Mouse (Mus musculus) stomach, embryonic 15.5 days (tissue): Measurements from ENCODE around the gene Gm49339. TPM values are rescaled to one million over a fixed set of nuclear protein-coding genes. Genes with fewer than 3 reads are reported as not detected.
"Not testable (repeated sequence)": the region's sequence is repeated elsewhere in the genome, so short reads cannot be mapped to it uniquely, and the experiment has no call there.

Source experiments
- ATAC-seq: fragments of 200-750 bp; cut with Nextera tagmentation; 2 replicates; pipeline ENCODE4 v1.8.0; 2017; ENCODE audit warnings: low read depth, moderate number of reproducible peaks, moderate TSS enrichment; ENCODE audit not compliant: insufficient read depth, low FRiP score
- H3K27ac ChIP-seq: fragments of 300-500 bp; sonication (generic); 2 replicates; pipeline ENCODE4 v1.5.1; 2015; ENCODE audit warnings: mild to moderate bottlenecking, inconsistent platforms
- H3K27me3 ChIP-seq: fragments of 300-500 bp; sonication (generic); replicated peaks from 2 replicates; pipeline ENCODE4 v1.6.1; 2015; ENCODE audit warnings: inconsistent platforms
- H3K36me3 ChIP-seq: fragments of 300-500 bp; sonication (generic); 2 replicates; pipeline ENCODE4 v1.6.1; 2015; ENCODE audit warnings: inconsistent platforms
- H3K4me1 ChIP-seq: fragments of 300-500 bp; sonication (generic); 2 replicates; pipeline ENCODE4 v1.6.1; 2015; ENCODE audit warnings: inconsistent platforms
- H3K4me2 ChIP-seq: fragments of 300-500 bp; sonication (generic); 2 replicates; pipeline ENCODE4 v1.6.1; 2015; ENCODE audit warnings: mild to moderate bottlenecking, inconsistent platforms
- H3K4me3 ChIP-seq: fragments of 300-500 bp; sonication (generic); replicated peaks from 2 replicates; pipeline ENCODE4 v1.5.1; 2015; ENCODE audit warnings: inconsistent platforms
- H3K9ac ChIP-seq: fragments of 300-500 bp; sonication (generic); 2 replicates; pipeline ENCODE4 v1.6.1; 2015; ENCODE audit warnings: inconsistent platforms
- H3K9me3 ChIP-seq: fragments of 300-500 bp; sonication (generic); 2 replicates; pipeline ENCODE4 v1.6.1; 2016; ENCODE audit warnings: inconsistent platforms
- WGBS: fragments of 180-500 bp; shearing (Covaris S2); methylation state at CpG from one replicate; pipeline ENCODE4 v1.1.7; 2015; 5-methylcytosine and 5-hydroxymethylcytosine counted together
- polyA plus RNA-seq: library from polyadenylated mRNA; unstranded; fragments of >200 nt; fragmentation: Nextera tagmentation; extraction: Ambion mirVana; gene quantifications from 2 replicates; pipeline ENCODE4 v1.2.1, GENCODE M21; 2015

The Gm49339 gene
- 0.59 and 0.82 TPM in 2 replicates for polyA plus RNA-seq

DNA sequence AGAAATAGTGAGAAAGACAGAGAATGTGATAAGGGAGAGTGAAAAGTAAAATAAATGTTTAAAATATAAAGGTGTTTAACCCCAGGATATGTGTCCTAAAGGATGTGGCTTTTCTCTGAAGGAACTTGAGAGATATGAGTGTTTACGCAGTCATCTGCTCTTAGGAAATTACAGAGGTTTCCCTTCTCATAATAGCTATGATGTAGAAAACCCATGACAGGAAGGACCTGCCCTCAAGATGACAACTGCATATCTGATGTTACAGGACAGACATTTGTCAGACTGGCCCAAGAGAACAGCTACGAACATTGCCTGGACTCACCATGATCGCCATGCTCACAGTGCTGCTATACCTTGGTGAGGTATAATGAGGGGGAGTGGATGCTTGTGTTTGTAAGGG lies at the start of gene Gm49339, which contains the start of gene Lilr4b:
TSS of gene Gm49339 (plus strand) at position 216 of the 400 bp plus-strand sequence.
TSS of gene Lilr4b (plus strand) at position 236 of the 400 bp plus-strand sequence.
- not testable (repeated sequence) for H3K27ac ChIP-seq, ATAC-seq

DNA sequence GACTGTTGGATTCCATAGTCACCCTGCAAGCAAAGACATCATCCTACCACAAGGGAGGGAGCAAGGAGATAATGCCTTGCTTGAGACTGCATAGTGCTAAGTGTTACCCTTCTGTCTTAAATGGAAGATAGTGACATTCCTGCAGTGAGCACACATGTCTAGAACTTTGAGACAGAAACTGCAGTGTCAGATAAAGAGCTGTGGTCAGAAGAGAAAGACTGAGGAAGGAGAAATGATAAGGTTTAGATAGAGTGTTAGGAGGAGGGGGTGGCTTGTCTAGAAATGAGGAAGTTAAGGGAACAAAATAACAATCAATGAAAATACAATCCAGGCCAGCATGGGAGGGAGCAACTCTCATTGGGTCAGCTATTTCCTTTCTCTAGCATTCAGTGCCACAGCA lies 47.5 kb upstream of the Gm49339 start:
- Histone ChIP-seq H3K4me2 (no peak overlapping the region), H3K4me1 (no peaks in the 10 kb centered on the region), H3K36me3 (no peaks in the 10 kb centered on the region), H3K9ac (no peak overlapping the region), H3K27ac (no peak overlapping the region), H3K27me3 (no peaks in the 10 kb centered on the region), H3K9me3 (no peaks in the 10 kb centered on the region), H3K4me3 (no peak overlapping the region)
- no peak for ATAC-seq

More for the DNA sequence above, at the start of gene Gm49339, which contains the start of gene Lilr4b:
- H3K4me3 ChIP-seq, H3K9ac ChIP-seq, H3K36me3 ChIP-seq, H3K4me2 ChIP-seq, H3K4me1 ChIP-seq, H3K27me3 ChIP-seq, H3K9me3 ChIP-seq: not testable (repeated sequence)
- whole genome bisulfite sequencing: 83% methylated on average over 1 of the region's 3 CpGs

DNA sequence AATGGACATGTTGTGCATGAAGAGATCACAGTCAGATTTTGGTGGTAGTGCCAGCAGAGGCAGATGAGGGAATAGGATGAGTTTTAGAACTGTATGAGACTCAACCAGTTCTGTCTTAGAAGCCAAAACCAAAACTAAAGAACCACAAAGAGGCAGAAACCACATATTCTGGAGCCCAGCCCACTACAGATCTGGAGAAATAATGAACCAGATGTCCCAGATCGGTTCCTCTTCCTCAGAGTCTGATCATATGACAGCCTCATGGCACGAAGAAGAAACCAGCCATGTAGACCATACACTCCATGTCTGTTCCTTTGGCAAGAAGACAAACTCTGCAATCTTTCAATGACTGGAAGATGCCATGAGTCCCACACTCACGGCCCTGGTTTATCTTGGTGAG lies 44.7 kb upstream of the Gm49339 start:
- no peak overlapping the region for H3K4me3 ChIP-seq

DNA sequence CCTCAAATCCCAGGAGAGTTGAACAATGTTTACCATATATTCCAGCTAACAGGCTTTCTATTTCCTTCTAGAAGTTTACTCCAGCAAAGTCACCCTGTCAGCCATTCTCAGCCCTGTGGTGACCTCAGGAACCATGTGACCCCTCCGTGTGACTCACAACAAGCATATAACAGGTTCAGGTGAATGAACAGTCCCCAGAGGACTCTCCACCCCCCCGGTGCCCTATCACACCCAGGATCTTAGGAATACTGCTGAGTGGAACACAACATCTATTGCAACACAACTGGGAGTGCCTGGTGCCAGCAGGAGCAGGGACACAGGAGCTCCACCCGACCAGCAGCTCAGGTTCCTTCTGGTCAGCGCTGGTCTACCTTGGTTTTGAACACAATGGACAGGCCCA lies 28.8 kb upstream of the Gm49339 start:
- 72% methylated on average over 4 of the region's 4 CpGs for WGBS
- no peaks in the 10 kb centered on the region for H3K4me1 ChIP-seq
- no peak overlapping the region for H3K4me2 ChIP-seq
- no peak overlapping the region for H3K27ac ChIP-seq
- no peak overlapping the region for H3K4me3 ChIP-seq
- H3K27me3 ChIP-seq: no peaks in the 10 kb centered on the region
- H3K9ac ChIP-seq: no peak overlapping the region
- no peaks in the 10 kb centered on the region for H3K9me3 ChIP-seq
- no peaks in the 10 kb centered on the region for H3K36me3 ChIP-seq
- no peak for ATAC-seq

More for the DNA sequence above, 44.7 kb upstream of the Gm49339 start:
- Histone ChIP-seq H3K36me3 (no peaks in the 10 kb centered on the region), H3K9me3 (no peaks in the 10 kb centered on the region), H3K27me3 (no peaks in the 10 kb centered on the region), H3K4me2 (no peak overlapping the region), H3K4me1 (no peaks in the 10 kb centered on the region), H3K9ac (no peak overlapping the region), H3K27ac (no peak overlapping the region)
- WGBS: 70% methylated on average over 3 of the region's 3 CpGs
- no peak for ATAC-seq

DNA sequence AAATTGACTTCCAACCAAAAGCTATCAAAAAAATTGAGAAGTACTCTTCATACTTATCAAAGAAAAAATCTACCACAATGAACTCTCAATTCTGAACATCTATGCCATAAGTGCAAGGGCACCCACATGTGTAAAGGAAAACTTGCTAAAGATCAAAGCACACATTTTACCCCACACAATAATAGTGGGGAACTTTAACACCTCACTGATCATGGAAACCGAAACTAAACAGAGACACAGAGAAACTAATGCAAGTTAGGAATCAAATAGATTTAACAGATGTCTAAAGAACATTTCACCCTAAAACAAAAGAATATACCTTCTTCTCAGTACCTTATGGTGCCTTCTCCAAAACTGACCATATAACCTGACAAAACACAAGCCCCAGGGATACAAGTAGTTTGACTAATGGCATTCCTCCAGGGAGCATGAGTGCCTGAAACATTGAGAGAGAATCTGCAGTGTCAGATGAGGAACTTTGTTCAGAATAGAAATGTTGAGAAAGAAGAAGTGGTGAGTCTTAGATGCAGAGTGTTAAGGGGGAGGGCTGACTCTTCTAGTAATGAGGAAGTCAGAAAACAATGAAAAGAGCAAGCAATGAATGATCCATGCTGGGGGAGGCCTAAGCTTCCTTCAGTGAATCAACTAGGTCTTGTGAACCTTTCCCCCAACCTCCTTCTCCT lies 26.7 kb upstream of the Gm49339 start:
- Histone ChIP-seq H3K27me3 (no peaks in the 10 kb centered on the region), H3K4me1 (no peaks in the 10 kb centered on the region), H3K4me3 (no peak overlapping the region), H3K9me3 (no peaks in the 10 kb centered on the region), H3K9ac (no peak overlapping the region), H3K27ac (no peak overlapping the region), H3K4me2 (no peak overlapping the region), H3K36me3 (no peaks in the 10 kb centered on the region)
- ATAC-seq: no peak
- 85% methylated on average over 1 of the region's 1 CpGs for WGBS

DNA sequence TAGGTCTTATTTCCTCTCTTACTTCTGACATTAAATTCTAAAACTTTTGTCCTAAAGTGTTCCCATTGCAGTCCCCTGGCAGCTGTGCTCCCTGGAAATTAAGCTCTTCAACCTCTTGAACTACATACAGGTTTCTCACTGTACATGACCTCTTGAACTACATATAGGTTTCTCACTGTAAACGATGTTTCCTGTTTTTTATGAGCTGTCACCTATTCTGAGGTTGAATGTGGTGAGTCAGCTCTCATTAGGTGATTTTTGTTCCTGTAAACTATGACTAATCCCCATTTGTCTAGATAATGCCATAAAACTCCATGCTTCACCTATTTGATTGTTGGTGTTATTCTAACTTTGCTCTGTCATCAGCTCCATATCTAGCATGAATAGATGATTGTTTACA lies 26.0 kb upstream of the Gm49339 start:
- Histone ChIP-seq H3K9me3 (no peaks in the 10 kb centered on the region), H3K27ac (no peak overlapping the region), H3K9ac (no peak overlapping the region), H3K36me3 (no peaks in the 10 kb centered on the region), H3K27me3 (no peaks in the 10 kb centered on the region), H3K4me3 (no peak overlapping the region), H3K4me2 (no peak overlapping the region), H3K4me1 (no peaks in the 10 kb centered on the region)
- WGBS: 28% methylated on average over 1 of the region's 1 CpGs
- no peak for ATAC-seq

DNA sequence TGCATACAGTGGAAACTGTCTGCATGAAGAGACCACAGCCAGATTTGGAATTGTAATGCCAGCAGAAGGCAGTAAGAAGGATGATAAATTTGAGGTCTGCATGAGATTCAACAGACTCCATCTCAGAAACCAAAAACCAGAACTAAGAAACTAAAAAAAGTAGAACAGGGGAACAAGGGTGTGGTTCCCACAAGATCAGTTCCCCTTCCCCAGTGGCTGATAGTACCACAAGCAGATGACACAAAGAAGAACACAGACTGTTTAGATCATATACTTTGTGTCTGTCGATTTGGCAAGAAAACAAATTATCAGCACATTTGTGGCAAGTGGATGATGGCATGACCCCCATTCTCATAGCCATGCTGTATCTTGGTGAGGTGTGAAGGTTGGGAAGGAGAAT lies 24.6 kb upstream of the Gm49339 start:
- H3K4me2 ChIP-seq: no peak overlapping the region
- 76% methylated on average over 1 of the region's 1 CpGs for WGBS
- no peaks in the 10 kb centered on the region for H3K36me3 ChIP-seq
- no peaks in the 10 kb centered on the region for H3K27me3 ChIP-seq
- no peaks in the 10 kb centered on the region for H3K9me3 ChIP-seq
- H3K4me1 ChIP-seq: no peaks in the 10 kb centered on the region
- no peak overlapping the region for H3K9ac ChIP-seq
- ATAC-seq: no peak
- no peak overlapping the region for H3K27ac ChIP-seq
- no peak overlapping the region for H3K4me3 ChIP-seq

DNA sequence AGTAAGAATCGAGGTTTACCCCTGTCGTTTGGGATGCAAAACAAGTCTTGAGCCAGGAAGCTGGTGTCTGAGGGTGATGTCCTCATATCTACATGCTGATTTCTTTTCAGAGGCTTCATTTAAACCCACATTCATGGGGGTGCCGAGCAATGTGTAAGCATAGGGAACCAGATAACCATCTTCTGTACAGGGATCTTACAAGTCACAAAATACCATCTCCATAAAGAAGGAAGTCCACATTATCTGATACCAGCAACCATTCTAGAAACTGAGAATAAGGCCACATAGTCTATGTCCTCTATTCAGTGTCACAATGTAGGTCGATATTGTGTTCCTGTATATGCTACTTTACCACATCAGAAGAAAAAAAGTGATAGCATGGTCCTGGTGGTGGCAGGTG lies 24.0 kb upstream of the Gm49339 start:
- Histone ChIP-seq H3K27me3 (no peaks in the 10 kb centered on the region), H3K4me2 (no peak overlapping the region), H3K4me3 (no peak overlapping the region), H3K27ac (no peak overlapping the region), H3K36me3 (no peaks in the 10 kb centered on the region), H3K9ac (no peak overlapping the region), H3K9me3 (no peaks in the 10 kb centered on the region), H3K4me1 (no peaks in the 10 kb centered on the region)
- no peak for ATAC-seq
- WGBS: 71% methylated on average over 4 of the region's 4 CpGs

DNA sequence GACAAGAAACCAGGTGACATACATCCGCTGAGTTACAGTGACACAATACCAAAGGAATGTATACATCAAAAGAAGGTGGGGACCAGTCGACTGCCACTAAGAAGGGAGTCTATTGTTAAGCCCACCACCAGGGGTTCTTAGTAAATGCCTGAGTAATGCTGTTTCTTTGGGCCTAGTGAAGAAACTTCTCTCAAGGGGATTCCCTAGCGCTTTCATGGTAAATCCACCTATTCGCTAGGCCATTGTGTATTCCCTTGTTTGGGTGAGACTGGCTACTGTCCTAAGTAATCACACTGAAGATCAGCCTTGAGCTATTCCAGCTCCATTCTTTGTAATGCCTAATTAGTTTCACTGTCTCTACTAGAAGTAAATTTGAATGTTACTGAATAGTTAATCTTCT lies 16.6 kb upstream of the Gm49339 start:
- not testable (repeated sequence) for H3K4me1 ChIP-seq, H3K4me3 ChIP-seq
- 56% methylated on average over 4 of the region's 4 CpGs for WGBS

DNA sequence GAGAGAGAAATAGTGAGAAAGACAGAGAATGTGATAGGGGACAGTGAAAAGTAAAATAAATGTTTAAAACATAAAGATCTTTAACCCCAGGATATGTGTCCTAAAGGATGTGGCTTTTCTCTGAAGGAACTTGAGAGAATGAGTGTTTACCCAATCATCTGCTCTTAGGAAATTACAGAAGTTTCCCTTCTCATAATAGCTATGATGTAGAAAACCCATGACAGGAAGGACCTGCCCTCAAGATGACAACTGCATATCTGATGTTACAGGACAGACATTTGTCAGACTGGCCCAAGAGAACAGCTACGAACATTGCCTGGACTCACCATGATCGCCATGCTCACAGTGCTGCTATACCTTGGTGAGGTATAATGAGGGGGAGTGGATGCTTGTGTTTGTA lies 10.3 kb downstream of the Gm49339 start, which contains the start of gene Lilrb4a:
TSS of gene Lilrb4a (plus strand) at position 266 of the 400 bp plus-strand sequence.
- H3K4me3 ChIP-seq, H3K4me1 ChIP-seq, H3K9ac ChIP-seq, H3K9me3 ChIP-seq, H3K27ac ChIP-seq, H3K4me2 ChIP-seq, H3K27me3 ChIP-seq, H3K36me3 ChIP-seq, ATAC-seq: not testable (repeated sequence)
- WGBS: no CpG with 5 or more reads among the region's 2 CpGs

More for the DNA sequence above, 16.6 kb upstream of the Gm49339 start:
- H3K27me3 ChIP-seq, H3K27ac ChIP-seq, ATAC-seq, H3K4me2 ChIP-seq, H3K9ac ChIP-seq, H3K9me3 ChIP-seq, H3K36me3 ChIP-seq: not testable (repeated sequence)

DNA sequence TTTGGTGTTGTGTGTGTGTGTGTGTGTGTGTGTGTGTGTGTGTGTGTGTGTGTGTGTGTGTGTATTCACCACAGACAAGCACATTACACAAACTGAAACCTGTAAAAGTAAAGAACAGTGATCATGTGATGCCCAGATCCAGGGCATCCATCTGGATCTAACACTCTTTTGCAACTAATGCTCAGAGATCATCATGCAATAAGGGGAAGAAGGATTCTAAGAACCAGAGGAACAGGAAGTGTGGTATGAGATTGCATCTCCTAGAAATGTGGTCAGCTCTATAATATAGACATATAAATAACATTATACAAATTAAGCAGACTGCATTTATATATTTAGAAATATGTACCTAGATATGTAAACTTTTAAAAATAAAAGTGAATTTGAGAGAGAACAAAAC lies 39.6 kb downstream of the Gm49339 start:
- no peak for ATAC-seq

DNA sequence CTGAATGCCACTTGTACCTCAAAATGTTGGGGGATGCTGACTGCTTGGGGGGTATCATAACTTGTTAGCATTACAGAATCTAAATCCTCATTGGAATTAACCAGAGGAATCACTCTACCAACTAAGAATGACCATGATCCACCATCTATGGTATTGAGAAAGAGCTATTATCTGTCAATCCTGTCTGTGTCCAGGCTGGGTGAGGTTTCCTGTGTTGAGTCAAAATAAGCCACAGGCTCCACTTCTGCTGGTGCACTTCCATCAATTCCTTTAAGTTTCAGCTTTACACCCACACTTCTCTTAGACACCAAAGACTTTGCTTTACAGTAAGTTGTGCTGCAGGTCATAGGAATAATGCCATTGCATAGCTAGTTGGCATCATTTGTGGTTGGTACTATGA lies 41.0 kb downstream of the Gm49339 start:
- H3K4me3 ChIP-seq: no peak overlapping the region
- no peak for ATAC-seq
- H3K27ac ChIP-seq: no peak overlapping the region
- no peaks in the 10 kb centered on the region for H3K9me3 ChIP-seq
- H3K27me3 ChIP-seq: no peaks in the 10 kb centered on the region
- no peak overlapping the region for H3K4me2 ChIP-seq
- no peak overlapping the region for H3K9ac ChIP-seq
- no peaks in the 10 kb centered on the region for H3K4me1 ChIP-seq
- H3K36me3 ChIP-seq: no peaks in the 10 kb centered on the region

More for the DNA sequence above, 39.6 kb downstream of the Gm49339 start:
- Histone ChIP-seq H3K4me2 (no peak overlapping the region), H3K4me3 (no peak overlapping the region), H3K27ac (no peak overlapping the region), H3K9ac (no peak overlapping the region), H3K4me1 (no peaks in the 10 kb centered on the region), H3K27me3 (no peaks in the 10 kb centered on the region), H3K9me3 (no peaks in the 10 kb centered on the region), H3K36me3 (no peaks in the 10 kb centered on the region)

DNA sequence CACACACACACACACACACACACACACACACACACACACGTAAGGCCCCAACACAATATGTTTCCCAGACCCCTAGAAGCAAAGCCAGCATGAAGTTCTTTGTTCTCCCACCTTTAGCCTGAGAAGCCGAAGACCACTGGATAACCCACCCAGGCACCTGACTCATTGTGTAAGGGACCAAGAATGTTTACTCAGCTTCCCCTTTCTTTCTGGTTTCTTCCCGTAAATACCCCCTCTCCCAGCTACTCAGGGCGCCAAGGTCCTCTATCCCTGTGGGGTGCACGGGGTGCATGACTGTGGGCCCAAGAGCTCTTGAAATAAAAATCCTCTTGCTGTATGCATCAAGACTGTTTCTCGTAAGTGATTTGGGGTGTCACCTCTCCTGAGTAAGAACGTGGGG lies 45.7 kb downstream of the Gm49339 start:
- H3K4me3 ChIP-seq: no peak overlapping the region
- H3K9ac ChIP-seq: no peak overlapping the region
- H3K27me3 ChIP-seq: no peaks in the 10 kb centered on the region
- no peak overlapping the region for H3K4me2 ChIP-seq
- no peaks in the 10 kb centered on the region for H3K9me3 ChIP-seq
- H3K36me3 ChIP-seq: no peaks in the 10 kb centered on the region
- no peaks in the 10 kb centered on the region for H3K4me1 ChIP-seq
- no peak for ATAC-seq
- 62% methylated on average over 7 of the region's 7 CpGs for WGBS
- no peak overlapping the region for H3K27ac ChIP-seq
